22 mouse cellular contexts compared by ENCODE assay signal in genomic region chr17:87903213-87903612, GRCm38 (mm10). TPM values are rescaled to one million over a fixed set of nuclear protein-coding genes. Genes with fewer than 3 reads are reported as not detected.
DNase-seq lines count a peak whose midpoint lies in the region; ATAC-seq and TF ChIP-seq lines count a peak whose summit lies in the region.
"Had no signal": no experiment of that assay in that cellular context is flagged by ENCODE, and none has a peak within 500 bp of the region (broad histone marks: within the 10 kb centered on the region; RNA-seq: fewer than 3 reads in every experiment).

No protein-coding gene starts in this region.

- peak; percentile 21 for DNase-seq in embryo, embryonic 11 days
- no peak for DNase-seq in embryo, embryonic 9.5 days (ENCODE audit: extremely low spot score)
- DNase-seq in liver, embryonic 11.5 days (ENCODE audit: low spot score), result peak; percentile 22
- DNase-seq in liver, postnatal 0 days, result no peak
- DNase-seq in limb, embryonic 10.5 days (ENCODE audit: low spot score), result peak; percentile 26
- no peak for DNase-seq in layer of hippocampus, postnatal 25 days (ENCODE audit: extremely low spot score in 1 of 2, low spot score in 1 of 2)
- DNase-seq: adrenal gland, adult 2 months; cerebellum, adult 9-10 months; heart, adult 18-20 months; heart, postnatal 10 days; kidney, adult 11 months; kidney, postnatal 14 days; layer of hippocampus, adult 9-11 months; right cerebral cortex, adult 18-20 months; spleen, adult 18-20 months had no signal

- H3K27me3 ChIP-seq in liver, embryonic 11.5 days (replicated peaks; ENCODE audit: control insufficient read depth, insufficient read depth, low read length), result no peaks in the 10 kb centered on the region
- H3K27me3 ChIP-seq in liver, postnatal 0 days (ENCODE audit: insufficient read depth, low read length), result no peaks in the 10 kb centered on the region
- no peaks in the 10 kb centered on the region for H3K27me3 ChIP-seq in limb, embryonic 10.5 days (ENCODE audit: low read depth, poor library complexity, severe bottlenecking)
- no peaks in the 10 kb centered on the region for H3K27me3 ChIP-seq in neural tube, embryonic 12.5 days (replicated peaks)
- H3K27me3 ChIP-seq: embryonic facial prominence, embryonic 13.5 days; limb, embryonic 12.5 days had no signal

- no peak overlapping the region for H3K4me2 ChIP-seq in liver, embryonic 11.5 days
- H3K4me2 ChIP-seq in liver, postnatal 0 days (ENCODE audit: low read depth, low read length), result no peak overlapping the region
- no peak overlapping the region for H3K4me2 ChIP-seq in neural tube, embryonic 12.5 days (replicated peaks)
- H3K4me2 ChIP-seq: embryonic facial prominence, embryonic 13.5 days; limb, embryonic 12.5 days had no signal

- H3K4me1 ChIP-seq in liver, embryonic 11.5 days (replicated peaks; ENCODE audit: control insufficient read depth, insufficient read depth, low read length), result no peaks in the 10 kb centered on the region
- no peaks in the 10 kb centered on the region for H3K4me1 ChIP-seq in liver, postnatal 0 days (ENCODE audit: insufficient read depth)
- H3K4me1 ChIP-seq in limb, embryonic 10.5 days, result no peaks in the 10 kb centered on the region
- no peaks in the 10 kb centered on the region for H3K4me1 ChIP-seq in neural tube, embryonic 12.5 days
- H3K4me1 ChIP-seq: embryonic facial prominence, embryonic 13.5 days; limb, embryonic 12.5 days had no signal

- no peak for ATAC-seq in liver, embryonic 11.5 days (replicated peaks; ENCODE audit: low FRiP score)
- no peak for ATAC-seq in liver, postnatal 0 days
- peak; percentile 50; the same call in 1 of the 2 replicates for ATAC-seq in neural tube, embryonic 12.5 days (ENCODE audit: low FRiP score, low read depth)
- no peak for ATAC-seq in erythroblast, adult 5-6 weeks (replicated peaks; ENCODE audit: low FRiP score, poor library complexity, severe bottlenecking)

- no peak overlapping the region for H3K9ac ChIP-seq in liver, embryonic 11.5 days (ENCODE audit: low read depth, low read length)
- H3K9ac ChIP-seq in liver, postnatal 0 days (replicated peaks), result no peak overlapping the region
- H3K9ac ChIP-seq in neural tube, embryonic 12.5 days, result no peak overlapping the region
- H3K9ac ChIP-seq: embryonic facial prominence, embryonic 13.5 days; limb, embryonic 12.5 days had no signal

- H3K4me3 ChIP-seq in liver, embryonic 11.5 days (ENCODE audit: low read depth, low read length), result no peak overlapping the region
- no peak overlapping the region for H3K4me3 ChIP-seq in liver, postnatal 0 days (ENCODE audit: low read depth, low read length)
- H3K4me3 ChIP-seq in limb, embryonic 10.5 days, result no peak overlapping the region
- H3K4me3 ChIP-seq in neural tube, embryonic 12.5 days, result no peak overlapping the region
- H3K4me3 ChIP-seq: embryonic facial prominence, embryonic 13.5 days; limb, embryonic 12.5 days; myocyte had no signal

- no peak for TF ChIP-seq EP300 in liver, postnatal 0 days (IDR thresholded peaks at IDR 0.05; ENCODE audit: low read depth)

- no peaks in the 10 kb centered on the region for H3K36me3 ChIP-seq in liver, embryonic 11.5 days (ENCODE audit: control insufficient read depth, insufficient read depth, low read length)
- H3K36me3 ChIP-seq in liver, postnatal 0 days (replicated peaks; ENCODE audit: insufficient read depth, low read length), result no peaks in the 10 kb centered on the region
- H3K36me3 ChIP-seq in limb, embryonic 10.5 days, result no peaks in the 10 kb centered on the region
- no peaks in the 10 kb centered on the region for H3K36me3 ChIP-seq in neural tube, embryonic 12.5 days
- H3K36me3 ChIP-seq: embryonic facial prominence, embryonic 13.5 days; limb, embryonic 12.5 days had no signal

- H3K27ac ChIP-seq in liver, embryonic 11.5 days (ENCODE audit: low read depth, low read length), result no peak overlapping the region
- H3K27ac ChIP-seq in liver, postnatal 0 days (ENCODE audit: low read depth), result no peak overlapping the region
- no peak overlapping the region for H3K27ac ChIP-seq in limb, embryonic 10.5 days
- H3K27ac ChIP-seq in neural tube, embryonic 12.5 days, result no peak overlapping the region
- H3K27ac ChIP-seq: embryonic facial prominence, embryonic 13.5 days; limb, embryonic 12.5 days; stomach, postnatal 0 days had no signal

- 44% methylated on average over 6 of the region's 6 CpGs for WGBS in liver, embryonic 11.5 days
- WGBS in liver, postnatal 0 days (ENCODE audit: insufficient replicate concordance), result 44% methylated on average over 6 of the region's 6 CpGs
- 45% methylated on average over 6 of the region's 6 CpGs for WGBS in limb, embryonic 10.5 days
- WGBS in neural tube, embryonic 12.5 days, result 34% methylated on average over 6 of the region's 6 CpGs

- H3K9me3 ChIP-seq in liver, embryonic 11.5 days (ENCODE audit: control insufficient read depth, low read length), result no peaks in the 10 kb centered on the region
- no peaks in the 10 kb centered on the region for H3K9me3 ChIP-seq in liver, postnatal 0 days (ENCODE audit: low read length)
- no peaks in the 10 kb centered on the region for H3K9me3 ChIP-seq in limb, embryonic 10.5 days (replicated peaks)
- H3K9me3 ChIP-seq in neural tube, embryonic 12.5 days, result no peaks in the 10 kb centered on the region
- H3K9me3 ChIP-seq: embryonic facial prominence, embryonic 13.5 days had no signal

- no peak for TF ChIP-seq CTCF in liver, postnatal 0 days (IDR thresholded peaks at IDR 0.05; ENCODE audit: low read depth)

RNA-seq across cellular contexts. Expression of gene Rpl36-ps4, which starts 17.6 kb away (rescaled TPM):
- not detected in 2 replicates for polyA plus RNA-seq in liver, embryonic 11.5 days (2014; fragmentation: Nextera tagmentation; extraction: Ambion mirVana)
- polyA plus RNA-seq in liver, postnatal 0 days (2015; fragmentation: Nextera tagmentation; extraction: Ambion mirVana), result not detected in 2 replicates
- polyA plus RNA-seq in limb, embryonic 10.5 days (2016; fragmentation: Nextera tagmentation; extraction: Ambion mirVana), result not detected in 2 replicates
- polyA plus RNA-seq in neural tube, embryonic 12.5 days (2016; fragmentation: Nextera tagmentation; extraction: Ambion mirVana), result not detected in 2 replicates
- not detected in 2 replicates for total RNA-seq in erythroblast, adult 5-6 weeks (2015; ENCODE audit: low replicate concordance)
- not detected in 2 replicates for total RNA-seq in erythroblast, adult 5-6 weeks (2017; ENCODE audit: low replicate concordance)
- total RNA-seq in layer of hippocampus, postnatal 25 days (2021), result not detected
- total RNA-seq: adrenal gland, adult 2 months; heart, adult 18-20 months; heart, postnatal 10 days had no signal
- polyA plus RNA-seq: adrenal gland, adult 2 months; embryonic facial prominence, embryonic 13.5 days; limb, embryonic 12.5 days; liver, embryonic 16.5 days; myocyte; stomach, postnatal 0 days had no signal

Comparison
In these comparisons a context has a peak if more than half of its experiments do, and no peak if none do; other contexts are left out.
1. DNase-seq: peak in embryo, embryonic 11 days (single experiment), liver, embryonic 11.5 days (single experiment) and limb, embryonic 10.5 days (single experiment); none in embryo, embryonic 9.5 days (single experiment), liver, postnatal 0 days (single experiment) and layer of hippocampus, postnatal 25 days (0 of 2).